Mouse (Mus musculus): ENCODE data around the gene Lrrc9. TPM values are rescaled to one million over a fixed set of nuclear protein-coding genes. Genes with fewer than 3 reads are reported as not detected.

The Lrrc9 gene
- total RNA-seq, 2 experiments from 2014 or later, result 0.13 TPM; not detected in 1

Small RNA genes within 50 kb of the gene (microRNA-seq; reads per million reads assigned to microRNA genes)
- 0 reads per million in 2 experiments for gene Gm44392 (ENCODE audit: borderline replicate concordance in 2 of 2)

Other genes starting within 250 kb of the Lrrc9 start
- 1 to 10 TPM in 1 of 2 experiments, under 1 TPM in 1; 0.87 to 1.6 TPM for gene Rtn1, start 32.8 kb upstream of the Lrrc9 start, total RNA-seq (2021)
- 1 to 10 TPM; 2.5 TPM for gene Pcnx4, start 94.5 kb downstream of the Lrrc9 start, total RNA-seq (2021)
- gene Gm4756, start 207.8 kb downstream of the Lrrc9 start, total RNA-seq (2021), result not detected
- gene Dhrs7, start 223.0 kb downstream of the Lrrc9 start, total RNA-seq (2021), result 10 to 100 TPM; 17.3 to 26.6 TPM

All from gastrocnemius, postnatal 25 days (tissue).